Mouse (Mus musculus): ENCODE data around the gene Lims1.

DNA sequence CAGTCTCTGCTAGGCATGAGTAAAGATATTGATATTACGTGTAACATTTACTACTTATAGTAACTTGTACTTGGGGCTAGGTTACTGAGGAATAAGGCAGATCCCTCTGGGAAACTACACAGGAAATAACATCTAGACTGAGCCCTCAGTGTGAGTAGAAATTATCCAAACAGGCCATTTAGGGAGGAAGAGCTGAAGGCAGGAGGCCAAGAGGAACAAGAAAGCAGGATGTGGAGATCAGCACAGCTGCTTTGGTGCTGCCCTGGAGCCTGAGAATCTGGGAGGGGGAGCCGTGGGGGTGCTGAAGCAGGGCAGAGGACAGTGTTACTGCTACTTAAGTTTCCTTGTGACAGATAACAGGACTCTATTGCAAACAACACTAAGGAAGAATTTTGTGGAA is 18.4 kb downstream of the Lims1 start:
- no peak for TF ChIP-seq CTCF (IDR thresholded peaks at IDR 0.05; ENCODE audit: borderline replicate concordance, control insufficient read depth, extremely low read depth, insufficient read depth, low read length, poor library complexity)
- TF ChIP-seq POLR2A (IDR thresholded peaks at IDR 0.05; ENCODE audit: control insufficient read depth, extremely low read depth, insufficient read depth, low read length, poor library complexity): no peak

All from thymus, adult 2 months (tissue).